Mouse (Mus musculus) embryonic fibroblast, embryonic 13.5 days (primary cell): ENCODE measurements around the gene Fut8.

Source experiments
- CTCF ChIP-seq: IDR thresholded peaks from 2 replicates; pipeline ENCODE4 v1.5.1; 2011; ENCODE audit warnings: mild to moderate bottlenecking, control low read depth, low read length, moderate library complexity, borderline replicate concordance; ENCODE audit not compliant: insufficient read depth
- POLR2A ChIP-seq: IDR thresholded peaks from 2 replicates; pipeline ENCODE4 v1.6.1; 2011; ENCODE audit warnings: low read depth, mild to moderate bottlenecking, control low read depth, low read length, moderate library complexity

GRCm38 (mm10) chr12:77240839-77241238, 2.9 kb downstream of the Fut8 start:
- TF ChIP-seq CTCF (no peak), POLR2A (no peak)
